Mouse (Mus musculus): Measurements from ENCODE around the gene Tmprss3. TPM values are rescaled to one million over a fixed set of nuclear protein-coding genes. Genes with fewer than 3 reads are reported as not detected.

Gene Tmprss3
- polyA plus RNA-seq, 1 experiment = 0.92 TPM

DNA sequence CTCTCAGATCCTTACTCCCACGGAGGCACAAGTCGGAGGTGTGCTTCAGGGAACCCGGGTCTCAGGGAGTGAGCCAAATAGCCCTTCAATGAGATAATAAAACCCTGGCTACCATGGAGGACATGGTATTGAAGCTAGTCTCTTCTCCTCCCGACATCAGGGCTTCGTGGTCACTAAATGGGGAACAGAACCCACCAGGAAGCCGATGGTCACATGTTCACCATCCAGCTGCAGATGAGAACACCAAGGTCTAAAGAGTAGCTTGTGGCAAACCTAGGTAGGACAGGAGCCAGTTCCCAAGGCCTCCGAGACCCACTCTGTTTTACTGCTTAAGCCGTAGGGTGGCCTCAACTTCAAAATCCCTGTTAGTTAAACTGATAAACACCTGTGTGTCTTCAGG lies 9.9 kb upstream of the Tmprss3 start:
- DNase-seq = peak; percentile 24
- peak overlapping the region; percentile 96 for H3K27ac ChIP-seq (ENCODE audit: control insufficient read depth, insufficient read depth, low read length)
- peaks cover 50% of the 10 kb centered on the region for H3K4me1 ChIP-seq (replicated peaks; ENCODE audit: control insufficient read depth, insufficient read depth, low read length)
- no peak for TF ChIP-seq POLR2A (IDR thresholded peaks at IDR 0.05; ENCODE audit: control insufficient read depth, extremely low read depth, insufficient read depth, low read length, poor library complexity)
- no peak for TF ChIP-seq CTCF (IDR thresholded peaks at IDR 0.05; ENCODE audit: borderline replicate concordance, control insufficient read depth, extremely low read depth, insufficient read depth, low read length, poor library complexity)
- no peaks in the 10 kb centered on the region for H3K27me3 ChIP-seq (ENCODE audit: control insufficient read depth, insufficient read depth, low read length)
- 9% methylated on average over 8 of the region's 8 CpGs for WGBS
- peak overlapping the region; percentile 58 for H3K4me3 ChIP-seq (ENCODE audit: control insufficient read depth, insufficient read depth, low read length)
- H3K36me3 ChIP-seq (ENCODE audit: control insufficient read depth, insufficient read depth, low read length) = peaks cover 11% of the 10 kb centered on the region

DNA sequence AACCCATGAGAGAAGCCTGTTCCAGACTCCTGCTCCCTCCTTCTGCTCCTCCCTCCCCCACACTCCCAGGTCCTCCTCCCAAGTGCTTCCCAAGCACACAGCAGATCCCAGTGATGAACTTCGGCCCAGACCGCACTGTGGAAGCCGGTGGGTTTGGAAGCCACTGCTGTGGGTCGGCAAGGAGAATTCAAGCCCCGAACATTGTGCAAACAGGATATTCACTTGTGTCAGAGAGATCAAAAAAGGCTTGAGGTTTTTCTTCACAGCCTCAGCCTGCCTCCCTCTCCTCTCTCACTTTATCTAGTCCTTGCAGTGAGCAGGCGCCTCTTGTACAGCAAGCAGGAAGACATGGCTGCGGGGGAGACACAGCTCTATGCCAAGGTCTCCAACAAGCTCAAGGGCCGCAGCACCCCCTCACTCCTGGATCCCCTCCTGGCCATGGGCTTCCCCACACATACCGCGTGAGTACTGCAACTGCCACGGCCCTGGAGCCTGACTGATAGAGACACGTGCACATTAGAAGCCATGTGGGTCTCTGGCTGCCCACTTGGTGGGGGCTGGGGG lies 9.1 kb upstream of the Tmprss3 start, which contains the start of gene Ubash3a:
Gene Ubash3a (plus strand): TSS at position 103 of the 564 bp plus-strand sequence.
- H3K4me1 ChIP-seq (replicated peaks; ENCODE audit: control insufficient read depth, insufficient read depth, low read length) = peaks cover 50% of the 10 kb centered on the region
- peak within 1 kb of the TSS; percentile 96 for H3K27ac ChIP-seq (ENCODE audit: control insufficient read depth, insufficient read depth, low read length)
- 2% methylated on average over 12 of the region's 12 CpGs for WGBS
- peaks cover 7% of the 10 kb centered on the region; the same call in 1 of the 2 replicates for H3K36me3 ChIP-seq (ENCODE audit: control insufficient read depth, insufficient read depth, low read length)
- H3K4me3 ChIP-seq (ENCODE audit: control insufficient read depth, insufficient read depth, low read length) = peak within 1 kb of the TSS; percentile 58
- H3K27me3 ChIP-seq (ENCODE audit: control insufficient read depth, insufficient read depth, low read length) = no peaks in the 10 kb centered on the region
- DNase-seq = peak; percentile 79
- TF ChIP-seq POLR2A (IDR thresholded peaks at IDR 0.05; ENCODE audit: control insufficient read depth, extremely low read depth, insufficient read depth, low read length, poor library complexity) = peak; percentile 75
- no peak for TF ChIP-seq CTCF (IDR thresholded peaks at IDR 0.05; ENCODE audit: borderline replicate concordance, control insufficient read depth, extremely low read depth, insufficient read depth, low read length, poor library complexity)

DNA sequence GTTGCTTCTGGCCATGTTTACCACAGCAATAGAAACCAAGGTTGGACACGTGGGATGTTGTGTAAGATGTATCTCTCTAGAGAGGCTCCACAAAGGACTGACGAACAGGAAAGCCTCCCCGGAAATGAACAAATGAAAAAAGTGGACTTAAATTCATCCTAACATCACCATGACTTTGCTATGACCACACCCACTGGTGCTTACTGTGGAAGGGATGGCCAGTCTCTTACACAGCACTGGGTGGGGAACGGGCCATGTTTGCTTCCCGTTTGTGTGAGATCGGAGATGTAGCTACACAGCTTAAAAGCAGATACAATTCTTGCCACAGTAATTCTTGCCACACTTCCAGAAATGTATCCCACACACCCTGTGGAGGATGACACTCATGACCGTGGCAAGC lies 2.5 kb downstream of the Tmprss3 start:
- H3K27ac ChIP-seq (ENCODE audit: control insufficient read depth, insufficient read depth, low read length) = no peak overlapping the region
- H3K4me3 ChIP-seq (ENCODE audit: control insufficient read depth, insufficient read depth, low read length) = no peak overlapping the region
- peaks cover 25% of the 10 kb centered on the region for H3K4me1 ChIP-seq (replicated peaks; ENCODE audit: control insufficient read depth, insufficient read depth, low read length)
- H3K36me3 ChIP-seq (ENCODE audit: control insufficient read depth, insufficient read depth, low read length) = no peaks in the 10 kb centered on the region
- TF ChIP-seq CTCF (IDR thresholded peaks at IDR 0.05; ENCODE audit: borderline replicate concordance, control insufficient read depth, extremely low read depth, insufficient read depth, low read length, poor library complexity) (no peak), POLR2A (IDR thresholded peaks at IDR 0.05; ENCODE audit: control insufficient read depth, extremely low read depth, insufficient read depth, low read length, poor library complexity) (no peak)
- DNase-seq = no peak
- WGBS = 96% methylated on average over 7 of the region's 7 CpGs
- no peaks in the 10 kb centered on the region for H3K27me3 ChIP-seq (ENCODE audit: control insufficient read depth, insufficient read depth, low read length)

DNA sequence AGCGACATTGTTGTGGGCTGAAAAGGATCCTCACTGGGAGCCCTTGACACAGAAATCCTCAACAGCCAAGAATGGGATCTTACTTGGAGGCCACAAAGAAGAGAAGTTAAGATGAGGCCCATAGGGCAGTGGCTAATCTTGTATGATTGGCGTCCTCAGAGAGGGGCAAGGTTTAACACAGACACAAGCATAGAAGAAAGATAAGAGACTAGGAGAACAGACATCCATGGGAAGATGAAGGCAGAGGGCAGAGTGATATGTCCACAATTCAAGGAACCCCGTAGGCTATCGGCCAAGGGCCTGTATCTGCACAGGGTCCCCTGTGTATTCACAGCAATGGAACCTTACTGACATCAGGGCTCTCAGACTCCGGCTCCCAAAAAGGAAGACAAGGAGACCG lies 3.6 kb downstream of the Tmprss3 start:
- no peaks in the 10 kb centered on the region for H3K27me3 ChIP-seq (ENCODE audit: control insufficient read depth, insufficient read depth, low read length)
- TF ChIP-seq CTCF (IDR thresholded peaks at IDR 0.05; ENCODE audit: borderline replicate concordance, control insufficient read depth, extremely low read depth, insufficient read depth, low read length, poor library complexity) = no peak
- no peak for TF ChIP-seq POLR2A (IDR thresholded peaks at IDR 0.05; ENCODE audit: control insufficient read depth, extremely low read depth, insufficient read depth, low read length, poor library complexity)
- H3K4me3 ChIP-seq (ENCODE audit: control insufficient read depth, insufficient read depth, low read length) = no peak overlapping the region
- H3K4me1 ChIP-seq (replicated peaks; ENCODE audit: control insufficient read depth, insufficient read depth, low read length) = peaks cover 30% of the 10 kb centered on the region
- DNase-seq = no peak
- no peaks in the 10 kb centered on the region for H3K36me3 ChIP-seq (ENCODE audit: control insufficient read depth, insufficient read depth, low read length)
- no peak overlapping the region for H3K27ac ChIP-seq (ENCODE audit: control insufficient read depth, insufficient read depth, low read length)
- WGBS = 73% methylated on average over 6 of the region's 6 CpGs

DNA sequence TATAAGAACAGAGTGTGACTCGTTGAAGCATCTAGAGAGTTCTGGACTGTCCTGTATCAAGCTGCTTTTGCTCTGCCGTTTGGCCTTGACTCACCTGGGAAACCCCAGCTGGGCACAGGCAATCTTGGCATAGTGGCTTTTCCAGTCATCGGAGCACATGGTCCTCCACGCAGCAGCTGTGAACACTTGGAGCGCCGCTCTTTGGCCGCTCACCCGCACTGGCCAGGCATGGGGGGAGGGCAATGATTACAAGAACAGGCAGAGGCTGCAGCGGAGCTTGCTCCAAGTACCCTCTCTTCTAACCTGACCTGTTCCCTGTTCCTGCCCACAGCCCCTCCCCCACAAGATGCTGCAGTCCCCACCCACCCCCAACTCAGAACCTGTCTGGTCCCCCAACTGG lies 5.4 kb downstream of the Tmprss3 start:
- H3K27ac ChIP-seq (ENCODE audit: control insufficient read depth, insufficient read depth, low read length) = no peak overlapping the region
- H3K4me3 ChIP-seq (ENCODE audit: control insufficient read depth, insufficient read depth, low read length) = no peak overlapping the region
- no peaks in the 10 kb centered on the region for H3K27me3 ChIP-seq (ENCODE audit: control insufficient read depth, insufficient read depth, low read length)
- DNase-seq = no peak
- H3K36me3 ChIP-seq (ENCODE audit: control insufficient read depth, insufficient read depth, low read length) = no peaks in the 10 kb centered on the region
- no peak for TF ChIP-seq POLR2A (IDR thresholded peaks at IDR 0.05; ENCODE audit: control insufficient read depth, extremely low read depth, insufficient read depth, low read length, poor library complexity)
- no peak for TF ChIP-seq CTCF (IDR thresholded peaks at IDR 0.05; ENCODE audit: borderline replicate concordance, control insufficient read depth, extremely low read depth, insufficient read depth, low read length, poor library complexity)
- H3K4me1 ChIP-seq (replicated peaks; ENCODE audit: control insufficient read depth, insufficient read depth, low read length) = peaks cover 30% of the 10 kb centered on the region
- WGBS = 96% methylated on average over 9 of the region's 9 CpGs

DNA sequence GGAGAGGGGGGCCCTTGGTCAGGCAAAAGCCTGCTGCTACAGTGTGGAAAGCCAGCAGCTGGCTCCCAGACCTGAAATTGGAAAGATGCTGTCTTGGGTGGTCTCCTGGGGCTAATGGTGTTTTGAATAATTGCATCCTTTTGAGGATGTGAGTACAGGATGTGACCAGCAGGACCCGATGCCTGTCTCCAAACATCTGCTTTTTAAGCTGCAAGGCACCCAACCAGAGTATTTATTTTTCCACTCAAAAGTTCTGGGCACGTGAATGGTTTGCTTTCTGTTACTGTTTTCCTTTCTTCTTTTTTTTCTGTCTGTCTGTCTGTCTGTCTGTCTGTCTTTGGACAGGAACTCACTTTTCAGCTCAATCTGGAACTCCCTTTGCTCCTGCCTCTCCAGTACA lies 6.1 kb downstream of the Tmprss3 start:
- H3K4me1 ChIP-seq (replicated peaks; ENCODE audit: control insufficient read depth, insufficient read depth, low read length) = peaks cover 30% of the 10 kb centered on the region
- no peak overlapping the region for H3K27ac ChIP-seq (ENCODE audit: control insufficient read depth, insufficient read depth, low read length)
- TF ChIP-seq CTCF (IDR thresholded peaks at IDR 0.05; ENCODE audit: borderline replicate concordance, control insufficient read depth, extremely low read depth, insufficient read depth, low read length, poor library complexity) (no peak), POLR2A (IDR thresholded peaks at IDR 0.05; ENCODE audit: control insufficient read depth, extremely low read depth, insufficient read depth, low read length, poor library complexity) (no peak)
- DNase-seq = no peak
- H3K27me3 ChIP-seq (ENCODE audit: control insufficient read depth, insufficient read depth, low read length) = no peaks in the 10 kb centered on the region
- no peak overlapping the region for H3K4me3 ChIP-seq (ENCODE audit: control insufficient read depth, insufficient read depth, low read length)
- H3K36me3 ChIP-seq (ENCODE audit: control insufficient read depth, insufficient read depth, low read length) = no peaks in the 10 kb centered on the region
- 66% methylated on average over 2 of the region's 2 CpGs for WGBS

DNA sequence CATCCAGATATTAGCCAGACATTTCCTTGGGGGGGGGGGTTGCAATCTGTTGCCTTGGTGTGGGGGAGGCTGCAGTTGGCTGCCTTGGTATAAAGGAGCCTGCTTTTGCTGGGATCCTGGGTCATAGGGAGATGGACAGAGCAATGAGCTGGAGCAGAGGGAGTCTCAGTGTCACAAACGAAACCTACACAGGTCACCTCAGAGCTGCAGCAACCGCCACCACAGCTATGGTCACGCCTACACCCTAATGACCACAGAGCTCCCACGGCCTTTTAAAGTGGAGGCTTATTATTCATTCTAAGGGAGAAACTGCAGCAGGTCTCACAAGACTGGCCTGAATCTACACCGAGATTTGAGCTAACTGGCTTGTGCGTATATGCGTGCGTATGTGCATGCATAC lies 7.0 kb downstream of the Tmprss3 start:
- Histone ChIP-seq H3K27me3 (ENCODE audit: control insufficient read depth, insufficient read depth, low read length) (no peaks in the 10 kb centered on the region), H3K36me3 (ENCODE audit: control insufficient read depth, insufficient read depth, low read length) (no peaks in the 10 kb centered on the region), H3K4me1 (replicated peaks; ENCODE audit: control insufficient read depth, insufficient read depth, low read length) (peaks cover 30% of the 10 kb centered on the region), H3K27ac (ENCODE audit: control insufficient read depth, insufficient read depth, low read length) (no peak overlapping the region), H3K4me3 (ENCODE audit: control insufficient read depth, insufficient read depth, low read length) (no peak overlapping the region)
- no peak for DNase-seq
- TF ChIP-seq POLR2A (IDR thresholded peaks at IDR 0.05; ENCODE audit: control insufficient read depth, extremely low read depth, insufficient read depth, low read length, poor library complexity) (no peak), CTCF (IDR thresholded peaks at IDR 0.05; ENCODE audit: borderline replicate concordance, control insufficient read depth, extremely low read depth, insufficient read depth, low read length, poor library complexity) (no peak)
- WGBS = 73% methylated on average over 8 of the region's 8 CpGs
